Mouse (Mus musculus) liver, embryonic 14.5 days (tissue): ENCODE measurements around the gene Gipc2.

Experiments used
- CTCF ChIP-seq: IDR thresholded peaks from 2 replicates; pipeline ENCODE4 v1.5.1; 2016; ENCODE audit warnings: antibody characterized with exemption, low read depth, control low read depth
- EP300 ChIP-seq: IDR thresholded peaks from 2 replicates; pipeline ENCODE4 v1.6.1; 2016; ENCODE audit warnings: antibody characterized with exemption, low read depth

DNA sequence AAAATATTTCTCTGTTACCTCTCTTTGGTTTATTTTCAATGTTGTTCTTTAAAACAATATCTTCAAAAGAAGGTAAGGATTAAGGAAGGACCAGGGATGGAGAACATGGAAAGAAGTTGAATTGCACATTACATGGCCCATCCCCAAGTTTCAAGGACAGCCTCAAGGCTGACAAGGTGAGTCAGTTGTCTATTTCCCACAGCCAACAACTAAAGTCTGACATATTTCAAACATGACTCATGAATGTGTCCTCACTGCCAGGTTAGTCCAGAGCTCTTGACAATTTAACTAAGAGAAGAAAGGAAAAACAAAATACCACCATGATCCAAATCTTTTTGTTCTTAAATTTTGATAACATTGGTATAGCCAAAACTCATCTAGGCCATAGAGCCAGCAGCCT is 118.1 kb downstream of the Gipc2 start:
- TF ChIP-seq CTCF = no peak
- no peak for TF ChIP-seq EP300
